8 mouse cellular contexts compared by ENCODE assay signal in genomic region chr5:110177021-110177420, GRCm38 (mm10). TPM values are rescaled to one million over a fixed set of nuclear protein-coding genes. Genes with fewer than 3 reads are reported as not detected.
DNase-seq lines count a peak whose midpoint lies in the region; ATAC-seq lines count a peak whose summit lies in the region.

No protein-coding gene starts in this region.

- peaks cover 4% of the 10 kb centered on the region; the same call in 1 of the 2 replicates for H3K36me3 ChIP-seq in heart, embryonic 16.5 days (ENCODE audit: control insufficient read depth, insufficient read depth)
- peaks cover 5% of the 10 kb centered on the region; the same call in 1 of the 2 replicates for H3K36me3 ChIP-seq in forebrain, embryonic 15.5 days
- peaks cover 8% of the 10 kb centered on the region; the same call in 1 of the 2 replicates for H3K36me3 ChIP-seq in macrophage (ENCODE audit: inconsistent target)

- ATAC-seq in heart, embryonic 16.5 days (replicated peaks; ENCODE audit: extremely low read depth, insufficient read depth, low FRiP score): peak; percentile 2; the same call in 1 of the 2 replicates
- ATAC-seq in forebrain, embryonic 15.5 days (replicated peaks): peak; percentile 11; the same call in 1 of the 2 replicates

- peak overlapping the region; percentile 86 for H3K4me3 ChIP-seq in heart, embryonic 16.5 days (ENCODE audit: low read length)
- H3K4me3 ChIP-seq in forebrain, embryonic 15.5 days: peak overlapping the region; percentile 95
- peak overlapping the region; percentile 96 for H3K4me3 ChIP-seq in macrophage (ENCODE audit: inconsistent target)

- no peaks in the 10 kb centered on the region for H3K27me3 ChIP-seq in heart, embryonic 16.5 days (ENCODE audit: control insufficient read depth, insufficient read depth, low read length)
- H3K27me3 ChIP-seq in forebrain, embryonic 15.5 days: no peaks in the 10 kb centered on the region

- peaks cover 21% of the 10 kb centered on the region for H3K4me1 ChIP-seq in heart, embryonic 16.5 days (ENCODE audit: control insufficient read depth, insufficient read depth, low read length)
- peaks cover 23% of the 10 kb centered on the region for H3K4me1 ChIP-seq in forebrain, embryonic 15.5 days

- peak overlapping the region; percentile 89 for H3K4me2 ChIP-seq in heart, embryonic 16.5 days (ENCODE audit: low read depth, low read length)
- peak overlapping the region; percentile 73 for H3K4me2 ChIP-seq in forebrain, embryonic 15.5 days (replicated peaks)

- peaks cover 54% of the 10 kb centered on the region for H3K79me2 ChIP-seq in macrophage (ENCODE audit: inconsistent target)

- DNase-seq in heart, postnatal 4 days: no peak
- DNase-seq in MEL-GATA-1-ER (ENCODE audit: extremely low read depth, low read depth): peak; percentile 20
- no peak for DNase-seq in spleen, adult 12 weeks (ENCODE audit: low spot score)
- no peak for DNase-seq in spleen, postnatal 14 days (ENCODE audit: low spot score in 2 of 2)
- DNase-seq in frontal cortex, postnatal 14 days (ENCODE audit: low spot score in 2 of 2): no peak

- 2% methylated on average over 19 of the region's 19 CpGs for WGBS in heart, embryonic 16.5 days
- WGBS in forebrain, embryonic 15.5 days: 3% methylated on average over 19 of the region's 19 CpGs
- WGBS in macrophage (ENCODE audit: missing documents): 3% methylated on average over 19 of the region's 19 CpGs

- H3K27ac ChIP-seq in heart, embryonic 16.5 days (ENCODE audit: low read length): peak overlapping the region; percentile 38
- H3K27ac ChIP-seq in forebrain, embryonic 15.5 days (replicated peaks): peak overlapping the region; percentile 70
- peak overlapping the region; percentile 76 for H3K27ac ChIP-seq in macrophage

- H3K9ac ChIP-seq in heart, embryonic 16.5 days (ENCODE audit: low read length): peak overlapping the region; percentile 85
- H3K9ac ChIP-seq in forebrain, embryonic 15.5 days (replicated peaks): peak overlapping the region; percentile 87

- no peaks in the 10 kb centered on the region for H3K9me3 ChIP-seq in heart, embryonic 16.5 days (replicated peaks; ENCODE audit: control insufficient read depth, low read length)
- no peaks in the 10 kb centered on the region for H3K9me3 ChIP-seq in forebrain, embryonic 15.5 days

RNA-seq across cellular contexts. Expression of gene Golga3, which starts 0.5 kb away (rescaled TPM):
- 14.9 and 18.2 TPM in 2 replicates for polyA plus RNA-seq in heart, embryonic 16.5 days (2015; fragmentation: Nextera tagmentation; extraction: Ambion mirVana)
- 10 to 100 TPM; 35.5 to 38.7 TPM for total RNA-seq in heart, postnatal 4 days (2021)
- polyA plus RNA-seq in forebrain, embryonic 15.5 days (2015; fragmentation: Nextera tagmentation; extraction: Ambion mirVana): 21.6 and 21.7 TPM in 2 replicates
- total RNA-seq in macrophage (2018; cell fraction: chromatin; rRNA removed): 100 to 1,000 TPM in 13 of 26 experiments, 10 to 100 TPM in 13; 23.3 to 209 (median 102) TPM
- 10 to 100 TPM; 26.8 to 71.0 (median 38.8) TPM for total RNA-seq in macrophage (2018; cell fraction: cytosol; rRNA removed)
- 100 to 1,000 TPM in 3 of 26 experiments, 10 to 100 TPM in 23; 28.6 to 139 (median 72.1) TPM for total RNA-seq in macrophage (2018; cell fraction: nucleus; rRNA removed)
- polyA plus RNA-seq in macrophage (2018): 22.1 to 29.2 TPM (median 23.3 TPM) in 3 replicates

RNA-seq across cellular contexts. Expression of gene Chfr, which starts 41.4 kb away (rescaled TPM):
- 27.3 and 28.7 TPM in 2 replicates for polyA plus RNA-seq in heart, embryonic 16.5 days (2015; fragmentation: Nextera tagmentation; extraction: Ambion mirVana)
- total RNA-seq in heart, postnatal 4 days (2021): 10 to 100 TPM; 23.5 to 23.7 TPM
- 85.2 and 86.9 TPM in 2 replicates for polyA plus RNA-seq in forebrain, embryonic 15.5 days (2015; fragmentation: Nextera tagmentation; extraction: Ambion mirVana)
- 100 to 1,000 TPM in 24 of 26 experiments, 10 to 100 TPM in 2; 86.3 to 255 (median 173) TPM for total RNA-seq in macrophage (2018; cell fraction: chromatin; rRNA removed)
- 10 to 100 TPM; 20.5 to 42.3 (median 30.2) TPM for total RNA-seq in macrophage (2018; cell fraction: cytosol; rRNA removed)
- total RNA-seq in macrophage (2018; cell fraction: nucleus; rRNA removed): 100 to 1,000 TPM in 12 of 26 experiments, 10 to 100 TPM in 14; 58.8 to 168 (median 98.6) TPM
- polyA plus RNA-seq in macrophage (2018): 26.2 to 38.4 TPM (median 30.9 TPM) in 3 replicates

RNA-seq across cellular contexts. Expression of gene Ankle2, which starts 53.8 kb away (rescaled TPM):
- polyA plus RNA-seq in heart, embryonic 16.5 days (2015; fragmentation: Nextera tagmentation; extraction: Ambion mirVana): 14.4 and 17.6 TPM in 2 replicates
- 10 to 100 TPM; 27.9 to 29.8 TPM for total RNA-seq in heart, postnatal 4 days (2021)
- 26.9 and 28.6 TPM in 2 replicates for polyA plus RNA-seq in forebrain, embryonic 15.5 days (2015; fragmentation: Nextera tagmentation; extraction: Ambion mirVana)
- 100 to 1,000 TPM in 2 of 26 experiments, 10 to 100 TPM in 24; 10.9 to 103 (median 65.8) TPM for total RNA-seq in macrophage (2018; cell fraction: chromatin; rRNA removed)
- 10 to 100 TPM; 28.5 to 85.5 (median 49.6) TPM for total RNA-seq in macrophage (2018; cell fraction: cytosol; rRNA removed)
- total RNA-seq in macrophage (2018; cell fraction: nucleus; rRNA removed): 100 to 1,000 TPM in 2 of 26 experiments, 10 to 100 TPM in 24; 22.2 to 116 (median 68.2) TPM
- 22.8 to 37.6 TPM (median 32.0 TPM) in 3 replicates for polyA plus RNA-seq in macrophage (2018)
